Mouse (Mus musculus) erythroid progenitor cell, adult 5-6 weeks (primary cell): ENCODE measurements around the gene Vav3. TPM values are rescaled to one million over a fixed set of nuclear protein-coding genes. Genes with fewer than 3 reads are reported as not detected.

Source experiments
- ATAC-seq: replicated peaks from 2 replicates; pipeline ENCODE4 v1.8.0; 2016; ENCODE audit warnings: moderate number of reproducible peaks, mild to moderate bottlenecking, moderate TSS enrichment, inconsistent platforms; ENCODE audit not compliant: poor library complexity, low FRiP score, severe bottlenecking
- total RNA-seq, 2 experiments: library from RNA; stranded (forward) in 1 of 2; stranded (reverse) in 1 of 2; fragments of 150-400 nt in 1 of 2; fragments of 186-747, 209-891 nt in 1 of 2; gene quantifications; 2 replicates each; pipeline versions ENCODE4 v1.2.3 to v1.2.4; 2015 to 2017; ENCODE audit warnings: low replicate concordance in 2 of 2

Gene Vav3
- total RNA-seq, 2 experiments from 2014 or later = 4.4 to 18.9 TPM

- no peak for ATAC-seq
Measured at GRCm38 (mm10) chr3:109351956-109352684, 11.7 kb downstream of the Vav3 start.

- ATAC-seq = no peak
Measured at GRCm38 (mm10) chr3:109352690-109353089, 12.2 kb downstream of the Vav3 start.

- no peak for ATAC-seq
Measured at GRCm38 (mm10) chr3:109353814-109354213, 13.4 kb downstream of the Vav3 start.

GRCm38 (mm10) chr3:109355158-109355557 is 14.7 kb downstream of the Vav3 start:
- no peak for ATAC-seq

- ATAC-seq = no peak
Measured at GRCm38 (mm10) chr3:109360746-109361145, 20.3 kb downstream of the Vav3 start.

GRCm38 (mm10) chr3:109361882-109362281 is 21.4 kb downstream of the Vav3 start:
- ATAC-seq = no peak

GRCm38 (mm10) chr3:109362310-109362709 is 21.9 kb downstream of the Vav3 start:
- ATAC-seq = no peak

- no peak for ATAC-seq
Measured at GRCm38 (mm10) chr3:109363522-109363921, 23.1 kb downstream of the Vav3 start.

- no peak for ATAC-seq
Measured at GRCm38 (mm10) chr3:109365875-109366274, 25.4 kb downstream of the Vav3 start.

- ATAC-seq = no peak
Measured at GRCm38 (mm10) chr3:109366411-109366851, 26.0 kb downstream of the Vav3 start.

- no peak for ATAC-seq
Measured at GRCm38 (mm10) chr3:109368383-109369289, 28.2 kb downstream of the Vav3 start.

GRCm38 (mm10) chr3:109371576-109371975 is 31.1 kb downstream of the Vav3 start:
- no peak for ATAC-seq

GRCm38 (mm10) chr3:109372678-109373077 is 32.2 kb downstream of the Vav3 start:
- no peak for ATAC-seq

GRCm38 (mm10) chr3:109378278-109378677 is 37.8 kb downstream of the Vav3 start:
- no peak for ATAC-seq

- 0 out of 2 replicates have a peak, but pooled peaks have one; percentile 67 for ATAC-seq
Measured at GRCm38 (mm10) chr3:109378684-109379083, 38.2 kb downstream of the Vav3 start.

GRCm38 (mm10) chr3:109388730-109389129 is 48.3 kb downstream of the Vav3 start:
- no peak for ATAC-seq

GRCm38 (mm10) chr3:109401527-109401926 is 61.1 kb downstream of the Vav3 start:
- ATAC-seq = no peak

GRCm38 (mm10) chr3:109411294-109411693 is 70.8 kb downstream of the Vav3 start:
- no peak for ATAC-seq

GRCm38 (mm10) chr3:109420403-109420802 is 80.0 kb downstream of the Vav3 start:
- ATAC-seq = no peak

GRCm38 (mm10) chr3:109421019-109421418 is 80.6 kb downstream of the Vav3 start:
- ATAC-seq = no peak
